Mouse (Mus musculus): ENCODE results near the gene Olfr780. TPM values are rescaled to one million over a fixed set of nuclear protein-coding genes. Genes with fewer than 3 reads are reported as not detected.
"Not testable (repeated sequence)": the region's sequence is repeated elsewhere in the genome, so short reads cannot be mapped to it uniquely, and the experiment has no call there.

Gene Olfr780
- polyA plus RNA-seq (2014; fragmentation: Nextera tagmentation; extraction: Ambion mirVana) = not detected in 2 replicates

- Histone ChIP-seq H3K4me1 (replicated peaks; ENCODE audit: control insufficient read depth, insufficient read depth, low read length) (no peaks in the 10 kb centered on the region), H3K9me3 (ENCODE audit: control insufficient read depth, low read length) (no peaks in the 10 kb centered on the region), H3K27ac (ENCODE audit: low read depth) (no peak within 1 kb of the TSS), H3K4me2 (ENCODE audit: low read length) (no peak within 1 kb of the TSS), H3K27me3 (replicated peaks; ENCODE audit: control insufficient read depth, insufficient read depth, low read length) (no peaks in the 10 kb centered on the region), H3K4me3 (ENCODE audit: low read depth, low read length) (no peak within 1 kb of the TSS), H3K36me3 (ENCODE audit: control insufficient read depth, insufficient read depth, low read length) (no peaks in the 10 kb centered on the region), H3K9ac (ENCODE audit: low read length) (no peak within 1 kb of the TSS)
- no peak for DNase-seq (ENCODE audit: low spot score)
- 84% methylated on average over 3 of the region's 3 CpGs for WGBS
- no peak for ATAC-seq (replicated peaks; ENCODE audit: low FRiP score, low TSS enrichment, low read depth)
Measured at GRCm38 (mm10) chr10:129317817-129318216, at the start of gene Olfr780. Gene Olfr780, plus strand, starts transcription at chr10:129318117.

- DNase-seq (ENCODE audit: low spot score) (no peak), ATAC-seq (replicated peaks; ENCODE audit: low FRiP score, low TSS enrichment, low read depth) (no peak)
- no peak within 1 kb of the TSS for H3K27ac ChIP-seq (ENCODE audit: low read depth)
- H3K9ac ChIP-seq (ENCODE audit: low read length) = no peak within 1 kb of the TSS
- no peaks in the 10 kb centered on the region for H3K4me1 ChIP-seq (replicated peaks; ENCODE audit: control insufficient read depth, insufficient read depth, low read length)
- H3K36me3 ChIP-seq (ENCODE audit: control insufficient read depth, insufficient read depth, low read length) = no peaks in the 10 kb centered on the region
- no peak within 1 kb of the TSS for H3K4me2 ChIP-seq (ENCODE audit: low read length)
- 88% methylated on average over 2 of the region's 2 CpGs for WGBS
- H3K27me3 ChIP-seq (replicated peaks; ENCODE audit: control insufficient read depth, insufficient read depth, low read length) = no peaks in the 10 kb centered on the region
- H3K4me3 ChIP-seq (ENCODE audit: low read depth, low read length) = no peak within 1 kb of the TSS
- no peaks in the 10 kb centered on the region for H3K9me3 ChIP-seq (ENCODE audit: control insufficient read depth, low read length)
Measured at GRCm38 (mm10) chr10:129271081-129271535, 46.8 kb upstream of the Olfr780 start, which contains the start of gene Olfr777. Gene Olfr777, minus strand, starts transcription at chr10:129271485.

GRCm38 (mm10) chr10:129312973-129313372, 4.9 kb upstream of the Olfr780 start:
- not testable (repeated sequence) for ATAC-seq (replicated peaks; ENCODE audit: low FRiP score, low TSS enrichment, low read depth); H3K27me3 ChIP-seq (replicated peaks; ENCODE audit: control insufficient read depth, insufficient read depth, low read length); H3K9me3 ChIP-seq (ENCODE audit: control insufficient read depth, low read length); H3K9ac ChIP-seq (ENCODE audit: low read length); H3K27ac ChIP-seq (ENCODE audit: low read depth); H3K4me3 ChIP-seq (ENCODE audit: low read depth, low read length); H3K4me2 ChIP-seq (ENCODE audit: low read length); H3K4me1 ChIP-seq (replicated peaks; ENCODE audit: control insufficient read depth, insufficient read depth, low read length); H3K36me3 ChIP-seq (ENCODE audit: control insufficient read depth, insufficient read depth, low read length); DNase-seq (ENCODE audit: low spot score)
- 30% methylated on average over 1 of the region's 1 CpGs for WGBS

GRCm38 (mm10) chr10:129313521-129313920, 4.4 kb upstream of the Olfr780 start:
- not testable (repeated sequence) for DNase-seq (ENCODE audit: low spot score); H3K27me3 ChIP-seq (replicated peaks; ENCODE audit: control insufficient read depth, insufficient read depth, low read length); H3K27ac ChIP-seq (ENCODE audit: low read depth); H3K9ac ChIP-seq (ENCODE audit: low read length); H3K4me1 ChIP-seq (replicated peaks; ENCODE audit: control insufficient read depth, insufficient read depth, low read length); H3K4me3 ChIP-seq (ENCODE audit: low read depth, low read length); ATAC-seq (replicated peaks; ENCODE audit: low FRiP score, low TSS enrichment, low read depth); H3K4me2 ChIP-seq (ENCODE audit: low read length); H3K9me3 ChIP-seq (ENCODE audit: control insufficient read depth, low read length); H3K36me3 ChIP-seq (ENCODE audit: control insufficient read depth, insufficient read depth, low read length)
- WGBS = no CpG with 5 or more reads among the region's 1 CpGs

- Histone ChIP-seq H3K4me3 (ENCODE audit: low read depth, low read length) (no peak within 1 kb of the TSS), H3K9me3 (ENCODE audit: control insufficient read depth, low read length) (no peaks in the 10 kb centered on the region), H3K4me2 (ENCODE audit: low read length) (no peak within 1 kb of the TSS), H3K36me3 (ENCODE audit: control insufficient read depth, insufficient read depth, low read length) (no peaks in the 10 kb centered on the region), H3K9ac (ENCODE audit: low read length) (no peak within 1 kb of the TSS), H3K27me3 (replicated peaks; ENCODE audit: control insufficient read depth, insufficient read depth, low read length) (no peaks in the 10 kb centered on the region), H3K27ac (ENCODE audit: low read depth) (no peak within 1 kb of the TSS), H3K4me1 (replicated peaks; ENCODE audit: control insufficient read depth, insufficient read depth, low read length) (no peaks in the 10 kb centered on the region)
- DNase-seq (ENCODE audit: low spot score) (no peak), ATAC-seq (replicated peaks; ENCODE audit: low FRiP score, low TSS enrichment, low read depth) (no peak)
Measured at GRCm38 (mm10) chr10:129328554-129328953, 10.6 kb downstream of the Olfr780 start, which contains the start of gene Olfr781. Gene Olfr781, plus strand, starts transcription at chr10:129328854.

- no peak within 1 kb of the TSS for H3K9ac ChIP-seq (ENCODE audit: low read length)
- ATAC-seq (replicated peaks; ENCODE audit: low FRiP score, low TSS enrichment, low read depth) (no peak), DNase-seq (ENCODE audit: low spot score) (no peak)
- WGBS = 85% methylated on average over 3 of the region's 3 CpGs
- no peaks in the 10 kb centered on the region for H3K27me3 ChIP-seq (replicated peaks; ENCODE audit: control insufficient read depth, insufficient read depth, low read length)
- no peaks in the 10 kb centered on the region for H3K36me3 ChIP-seq (ENCODE audit: control insufficient read depth, insufficient read depth, low read length)
- no peak within 1 kb of the TSS for H3K4me3 ChIP-seq (ENCODE audit: low read depth, low read length)
- H3K4me2 ChIP-seq (ENCODE audit: low read length) = no peak within 1 kb of the TSS
- H3K4me1 ChIP-seq (replicated peaks; ENCODE audit: control insufficient read depth, insufficient read depth, low read length) = no peaks in the 10 kb centered on the region
- no peak within 1 kb of the TSS for H3K27ac ChIP-seq (ENCODE audit: low read depth)
- H3K9me3 ChIP-seq (ENCODE audit: control insufficient read depth, low read length) = no peaks in the 10 kb centered on the region
Measured at GRCm38 (mm10) chr10:129348550-129348949, 30.6 kb downstream of the Olfr780 start, which contains the start of gene Olfr782. Gene Olfr782, plus strand, starts transcription at chr10:129348850.

GRCm38 (mm10) chr10:129352475-129352874, 34.6 kb downstream of the Olfr780 start:
- H3K27me3 ChIP-seq (replicated peaks; ENCODE audit: control insufficient read depth, insufficient read depth, low read length); H3K9me3 ChIP-seq (ENCODE audit: control insufficient read depth, low read length); H3K27ac ChIP-seq (ENCODE audit: low read depth); DNase-seq (ENCODE audit: low spot score); H3K4me1 ChIP-seq (replicated peaks; ENCODE audit: control insufficient read depth, insufficient read depth, low read length); H3K9ac ChIP-seq (ENCODE audit: low read length); H3K4me3 ChIP-seq (ENCODE audit: low read depth, low read length); H3K4me2 ChIP-seq (ENCODE audit: low read length); ATAC-seq (replicated peaks; ENCODE audit: low FRiP score, low TSS enrichment, low read depth); H3K36me3 ChIP-seq (ENCODE audit: control insufficient read depth, insufficient read depth, low read length): not testable (repeated sequence)
- 52% methylated on average over 2 of the region's 2 CpGs for WGBS

- 86% methylated on average over 4 of the region's 4 CpGs for WGBS
- not testable (repeated sequence) for ATAC-seq (replicated peaks; ENCODE audit: low FRiP score, low TSS enrichment, low read depth); H3K27me3 ChIP-seq (replicated peaks; ENCODE audit: control insufficient read depth, insufficient read depth, low read length); DNase-seq (ENCODE audit: low spot score); H3K4me1 ChIP-seq (replicated peaks; ENCODE audit: control insufficient read depth, insufficient read depth, low read length); H3K9me3 ChIP-seq (ENCODE audit: control insufficient read depth, low read length); H3K36me3 ChIP-seq (ENCODE audit: control insufficient read depth, insufficient read depth, low read length); H3K4me2 ChIP-seq (ENCODE audit: low read length); H3K9ac ChIP-seq (ENCODE audit: low read length); H3K4me3 ChIP-seq (ENCODE audit: low read depth, low read length); H3K27ac ChIP-seq (ENCODE audit: low read depth)
Measured at GRCm38 (mm10) chr10:129356496-129356895, 38.6 kb downstream of the Olfr780 start.

- 61% methylated on average over 5 of the region's 5 CpGs for WGBS
- no peak for ATAC-seq (replicated peaks; ENCODE audit: low FRiP score, low TSS enrichment, low read depth)
Measured at GRCm38 (mm10) chr10:129357307-129357706, 39.4 kb downstream of the Olfr780 start.

More at GRCm38 (mm10) chr10:129357307-129357706, 39.4 kb downstream of the Olfr780 start:
- no peak for DNase-seq (ENCODE audit: low spot score)
- Histone ChIP-seq H3K9me3 (ENCODE audit: control insufficient read depth, low read length) (no peaks in the 10 kb centered on the region), H3K27ac (ENCODE audit: low read depth) (no peak overlapping the region), H3K4me1 (replicated peaks; ENCODE audit: control insufficient read depth, insufficient read depth, low read length) (no peaks in the 10 kb centered on the region), H3K36me3 (ENCODE audit: control insufficient read depth, insufficient read depth, low read length) (no peaks in the 10 kb centered on the region), H3K4me2 (ENCODE audit: low read length) (no peak overlapping the region), H3K27me3 (replicated peaks; ENCODE audit: control insufficient read depth, insufficient read depth, low read length) (no peaks in the 10 kb centered on the region), H3K9ac (ENCODE audit: low read length) (no peak overlapping the region), H3K4me3 (ENCODE audit: low read depth, low read length) (no peak overlapping the region)

Data from intestine, embryonic 14.5 days (tissue).